Mouse (Mus musculus): ENCODE results near the gene Epb41l2. TPM values are rescaled to one million over a fixed set of nuclear protein-coding genes. Genes with fewer than 3 reads are reported as not detected.

The Epb41l2 gene
- polyA plus RNA-seq, 1 experiment: 46.5 TPM

DNA sequence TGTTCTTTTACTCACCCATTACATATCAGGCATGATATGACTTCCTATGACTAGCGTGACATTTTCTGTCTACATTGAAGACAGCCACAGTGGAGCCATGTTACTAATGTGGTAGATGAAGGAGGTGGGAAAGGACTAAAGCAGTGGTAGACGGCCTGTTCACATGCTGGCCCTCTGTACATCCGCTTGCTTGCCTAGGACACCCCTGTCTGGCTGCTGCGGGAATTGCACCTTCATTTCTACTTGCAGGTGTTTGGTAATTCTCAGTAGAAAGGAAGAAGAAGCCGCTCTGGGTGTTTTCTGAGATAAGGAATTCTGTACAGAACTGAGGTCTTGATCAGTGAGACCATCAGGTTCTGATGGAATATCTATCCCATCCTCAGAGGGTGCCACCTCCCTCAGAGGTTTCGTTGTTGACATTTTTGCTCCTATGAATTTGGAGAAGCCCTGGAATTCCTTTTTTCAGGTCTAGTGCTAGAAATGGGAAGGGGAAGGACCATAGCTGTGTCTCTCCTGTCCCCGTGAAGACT is 55.7 kb downstream of the Epb41l2 start:
- Histone ChIP-seq H3K27ac (ENCODE audit: insufficient read depth, low read length) (no peak overlapping the region), H3K4me3 (replicated peaks; ENCODE audit: insufficient read depth, low read depth, low read length) (no peak overlapping the region), H3K27me3 (ENCODE audit: control insufficient read depth, insufficient read depth, low read length) (no peaks in the 10 kb centered on the region), H3K4me1 (ENCODE audit: control insufficient read depth, insufficient read depth, low read length) (no peaks in the 10 kb centered on the region)
- 87% methylated on average over 7 of the region's 7 CpGs for WGBS
- DNase-seq: no peak
- TF ChIP-seq CTCF (IDR thresholded peaks at IDR 0.05; ENCODE audit: borderline replicate concordance, insufficient read depth, low read depth, low read length) (no peak), POLR2A (IDR thresholded peaks at IDR 0.05; ENCODE audit: borderline replicate concordance, insufficient read depth, low read length) (no peak)

DNA sequence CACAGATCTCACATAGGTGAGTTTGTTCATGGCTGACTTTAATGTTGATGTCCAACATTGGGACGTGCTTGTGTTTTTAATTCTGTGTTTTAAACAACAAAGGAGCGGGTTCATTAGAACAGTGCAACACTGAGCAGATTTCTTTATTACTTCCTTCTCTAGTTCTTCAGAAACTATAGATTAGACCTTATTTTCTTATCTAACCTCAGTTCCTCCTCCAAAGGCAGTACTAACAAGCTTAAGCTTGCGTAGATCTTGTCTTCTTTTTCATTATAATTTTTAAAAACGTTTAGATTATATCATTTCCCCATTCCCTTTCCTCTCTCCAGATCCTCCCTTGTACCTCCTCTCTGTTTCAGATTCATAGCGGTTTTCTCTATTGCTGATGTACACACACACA is 57.1 kb downstream of the Epb41l2 start:
- TF ChIP-seq POLR2A (IDR thresholded peaks at IDR 0.05; ENCODE audit: borderline replicate concordance, insufficient read depth, low read length): no peak
- TF ChIP-seq CTCF (IDR thresholded peaks at IDR 0.05; ENCODE audit: borderline replicate concordance, insufficient read depth, low read depth, low read length): no peak
- 90% methylated on average over 5 of the region's 5 CpGs for WGBS
- no peaks in the 10 kb centered on the region for H3K4me1 ChIP-seq (ENCODE audit: control insufficient read depth, insufficient read depth, low read length)
- no peak for DNase-seq
- no peaks in the 10 kb centered on the region for H3K27me3 ChIP-seq (ENCODE audit: control insufficient read depth, insufficient read depth, low read length)
- H3K27ac ChIP-seq (ENCODE audit: insufficient read depth, low read length): no peak overlapping the region
- no peak overlapping the region for H3K4me3 ChIP-seq (replicated peaks; ENCODE audit: insufficient read depth, low read depth, low read length)

DNA sequence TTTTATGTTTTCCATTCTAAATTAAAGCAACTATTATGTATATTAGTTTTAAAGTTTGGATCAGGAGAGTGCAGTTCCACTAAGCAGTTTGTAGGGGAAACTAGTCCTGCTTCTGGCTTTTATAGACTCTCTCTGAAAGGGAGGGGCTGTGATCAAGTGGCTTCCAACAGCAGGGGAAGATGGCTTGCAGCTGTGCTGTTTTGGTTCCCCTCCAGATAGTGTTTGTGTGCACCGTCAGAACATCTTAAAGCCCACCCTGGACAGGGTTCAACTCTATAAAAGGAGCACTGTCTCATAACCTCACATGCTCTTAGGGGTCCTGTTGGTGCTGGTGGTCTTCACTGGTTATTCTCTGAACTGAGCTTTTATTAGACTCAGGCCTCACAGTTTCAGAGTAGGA is 66.5 kb downstream of the Epb41l2 start:
- no peak for DNase-seq
- H3K27me3 ChIP-seq (ENCODE audit: control insufficient read depth, insufficient read depth, low read length): no peaks in the 10 kb centered on the region
- 11% methylated on average over 1 of the region's 1 CpGs for WGBS
- no peak for TF ChIP-seq CTCF (IDR thresholded peaks at IDR 0.05; ENCODE audit: borderline replicate concordance, insufficient read depth, low read depth, low read length)
- no peak for TF ChIP-seq POLR2A (IDR thresholded peaks at IDR 0.05; ENCODE audit: borderline replicate concordance, insufficient read depth, low read length)
- no peak overlapping the region for H3K4me3 ChIP-seq (replicated peaks; ENCODE audit: insufficient read depth, low read depth, low read length)
- H3K27ac ChIP-seq (ENCODE audit: insufficient read depth, low read length): no peak overlapping the region
- no peaks in the 10 kb centered on the region for H3K4me1 ChIP-seq (ENCODE audit: control insufficient read depth, insufficient read depth, low read length)

GRCm38 (mm10) chr10:25426814-25427213 is 67.2 kb downstream of the Epb41l2 start:
- H3K27ac ChIP-seq (ENCODE audit: insufficient read depth, low read length): no peak overlapping the region
- H3K27me3 ChIP-seq (ENCODE audit: control insufficient read depth, insufficient read depth, low read length): no peaks in the 10 kb centered on the region
- H3K4me3 ChIP-seq (replicated peaks; ENCODE audit: insufficient read depth, low read depth, low read length): no peak overlapping the region
- no peaks in the 10 kb centered on the region for H3K4me1 ChIP-seq (ENCODE audit: control insufficient read depth, insufficient read depth, low read length)
- WGBS: 80% methylated on average over 4 of the region's 4 CpGs
- DNase-seq: no peak
- TF ChIP-seq CTCF (IDR thresholded peaks at IDR 0.05; ENCODE audit: borderline replicate concordance, insufficient read depth, low read depth, low read length) (no peak), POLR2A (IDR thresholded peaks at IDR 0.05; ENCODE audit: borderline replicate concordance, insufficient read depth, low read length) (no peak)

DNA sequence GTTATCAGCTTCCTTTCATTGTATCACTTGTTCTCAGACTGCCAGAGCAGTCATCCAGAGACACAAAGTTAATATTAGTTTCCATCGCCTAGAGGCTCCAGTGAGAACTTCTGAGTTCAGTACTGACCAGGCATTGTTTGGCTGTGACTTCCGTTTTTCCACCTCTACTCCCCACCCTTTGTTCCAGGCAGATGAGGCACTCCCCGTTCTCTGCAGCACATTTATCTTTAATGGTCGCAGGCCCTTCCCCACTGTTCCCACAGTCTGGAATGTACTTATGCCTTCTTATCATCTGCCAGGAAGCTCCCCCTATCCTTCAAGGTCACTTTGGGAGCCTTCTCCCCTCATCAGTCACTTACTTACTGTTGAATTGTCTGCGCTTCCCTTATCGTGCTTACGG is 67.9 kb downstream of the Epb41l2 start:
- Histone ChIP-seq H3K27me3 (ENCODE audit: control insufficient read depth, insufficient read depth, low read length) (no peaks in the 10 kb centered on the region), H3K4me1 (ENCODE audit: control insufficient read depth, insufficient read depth, low read length) (no peaks in the 10 kb centered on the region), H3K4me3 (replicated peaks; ENCODE audit: insufficient read depth, low read depth, low read length) (no peak overlapping the region), H3K27ac (ENCODE audit: insufficient read depth, low read length) (no peak overlapping the region)
- no peak for TF ChIP-seq POLR2A (IDR thresholded peaks at IDR 0.05; ENCODE audit: borderline replicate concordance, insufficient read depth, low read length)
- no peak for TF ChIP-seq CTCF (IDR thresholded peaks at IDR 0.05; ENCODE audit: borderline replicate concordance, insufficient read depth, low read depth, low read length)
- DNase-seq: no peak
- WGBS: 63% methylated on average over 7 of the region's 7 CpGs

- no peak overlapping the region for H3K27ac ChIP-seq (ENCODE audit: insufficient read depth, low read length)
- no peaks in the 10 kb centered on the region for H3K4me1 ChIP-seq (ENCODE audit: control insufficient read depth, insufficient read depth, low read length)
- no peak for TF ChIP-seq POLR2A (IDR thresholded peaks at IDR 0.05; ENCODE audit: borderline replicate concordance, insufficient read depth, low read length)
- no peak for TF ChIP-seq CTCF (IDR thresholded peaks at IDR 0.05; ENCODE audit: borderline replicate concordance, insufficient read depth, low read depth, low read length)
- H3K27me3 ChIP-seq (ENCODE audit: control insufficient read depth, insufficient read depth, low read length): no peaks in the 10 kb centered on the region
- 55% methylated on average over 5 of the region's 5 CpGs for WGBS
- H3K4me3 ChIP-seq (replicated peaks; ENCODE audit: insufficient read depth, low read depth, low read length): no peak overlapping the region
- DNase-seq: no peak
Observed at GRCm38 (mm10) chr10:25428658-25429057, 69.1 kb downstream of the Epb41l2 start.

DNA sequence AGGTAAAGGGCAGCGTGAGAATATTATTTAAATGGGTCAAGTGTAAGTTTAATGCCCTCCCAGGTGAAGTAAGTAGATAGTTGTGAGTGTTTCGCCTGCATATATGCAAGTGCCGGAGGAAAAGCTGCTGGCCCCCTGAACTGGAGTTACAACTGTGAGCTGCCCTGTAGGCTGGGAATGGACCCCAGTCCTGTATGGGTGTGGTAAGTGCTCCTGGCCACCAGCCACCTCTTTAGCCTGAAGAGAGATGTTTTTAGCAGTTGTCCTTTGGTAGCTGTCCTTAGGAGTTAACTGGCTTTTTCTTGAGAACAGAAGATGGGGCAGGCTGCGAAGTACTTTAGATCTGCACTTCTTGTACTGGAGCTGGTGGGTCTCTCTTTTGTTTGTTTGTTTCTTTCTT is 69.7 kb downstream of the Epb41l2 start:
- Histone ChIP-seq H3K4me1 (ENCODE audit: control insufficient read depth, insufficient read depth, low read length) (no peaks in the 10 kb centered on the region), H3K27me3 (ENCODE audit: control insufficient read depth, insufficient read depth, low read length) (no peaks in the 10 kb centered on the region), H3K4me3 (replicated peaks; ENCODE audit: insufficient read depth, low read depth, low read length) (no peak overlapping the region), H3K27ac (ENCODE audit: insufficient read depth, low read length) (no peak overlapping the region)
- 93% methylated on average over 4 of the region's 4 CpGs for WGBS
- no peak for TF ChIP-seq POLR2A (IDR thresholded peaks at IDR 0.05; ENCODE audit: borderline replicate concordance, insufficient read depth, low read length)
- TF ChIP-seq CTCF (IDR thresholded peaks at IDR 0.05; ENCODE audit: borderline replicate concordance, insufficient read depth, low read depth, low read length): no peak
- no peak for DNase-seq

DNA sequence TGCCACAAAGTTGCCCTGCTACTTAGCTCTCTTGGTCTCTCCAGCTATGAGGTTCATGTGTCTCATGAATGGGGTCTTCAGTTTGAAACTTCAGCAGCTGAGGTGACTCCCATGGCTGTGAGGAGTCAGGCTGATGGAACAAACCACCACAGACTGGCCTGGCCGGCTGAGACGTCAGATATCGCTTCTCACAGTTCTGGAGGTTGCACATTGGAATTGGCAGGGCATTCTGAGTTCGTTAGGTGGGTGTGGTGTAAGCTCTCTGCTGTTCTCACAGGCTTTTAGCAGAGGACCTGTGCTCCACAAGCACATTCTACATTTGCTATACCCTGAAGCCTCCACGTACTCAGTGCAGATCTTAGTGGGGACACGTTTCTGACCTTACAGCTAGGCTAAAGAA is 71.3 kb downstream of the Epb41l2 start:
- TF ChIP-seq CTCF (IDR thresholded peaks at IDR 0.05; ENCODE audit: borderline replicate concordance, insufficient read depth, low read depth, low read length) (no peak), POLR2A (IDR thresholded peaks at IDR 0.05; ENCODE audit: borderline replicate concordance, insufficient read depth, low read length) (no peak)
- Histone ChIP-seq H3K4me3 (replicated peaks; ENCODE audit: insufficient read depth, low read depth, low read length) (no peak overlapping the region), H3K27me3 (ENCODE audit: control insufficient read depth, insufficient read depth, low read length) (no peaks in the 10 kb centered on the region), H3K27ac (ENCODE audit: insufficient read depth, low read length) (no peak overlapping the region), H3K4me1 (ENCODE audit: control insufficient read depth, insufficient read depth, low read length) (no peaks in the 10 kb centered on the region)
- 37% methylated on average over 6 of the region's 6 CpGs for WGBS
- no peak for DNase-seq
